Mouse (Mus musculus) brain, embryonic 14.5 days (tissue): ENCODE measurements around the gene Ugt1a5. TPM values are rescaled to one million over a fixed set of nuclear protein-coding genes. Genes with fewer than 3 reads are reported as not detected.

Experiments
- DNase-seq: peaks from one replicate; pipeline ENCODE4 v3.0.0-alpha.2; 2011; ENCODE audit warnings: low read depth
- CTCF ChIP-seq: fragments of 200-500 bp; IDR thresholded peaks from 2 replicates; pipeline ENCODE4 v1.5.1; 2012; ENCODE audit warnings: inconsistent platforms, mild to moderate bottlenecking, moderate library complexity, borderline replicate concordance; ENCODE audit not compliant: insufficient read depth, insufficient read length; ENCODE audit errors: extremely low read depth
- POLR2A ChIP-seq: fragments of 200-500 bp; IDR thresholded peaks from 2 replicates; pipeline ENCODE4 v1.6.1; 2012; ENCODE audit warnings: mild to moderate bottlenecking, inconsistent platforms, borderline replicate concordance; ENCODE audit not compliant: poor library complexity, insufficient read depth, insufficient read length, severe bottlenecking; ENCODE audit errors: extremely low read depth
- polyA plus RNA-seq: library from polyadenylated mRNA; depleted of rRNA; stranded (reverse); fragments of >200 nt; gene quantifications from 2 replicates; pipeline ENCODE4 v1.2.3, GENCODE M21; 2012; rRNA removed

Gene Ugt1a5
- polyA plus RNA-seq, 1 experiment: not detected

DNA sequence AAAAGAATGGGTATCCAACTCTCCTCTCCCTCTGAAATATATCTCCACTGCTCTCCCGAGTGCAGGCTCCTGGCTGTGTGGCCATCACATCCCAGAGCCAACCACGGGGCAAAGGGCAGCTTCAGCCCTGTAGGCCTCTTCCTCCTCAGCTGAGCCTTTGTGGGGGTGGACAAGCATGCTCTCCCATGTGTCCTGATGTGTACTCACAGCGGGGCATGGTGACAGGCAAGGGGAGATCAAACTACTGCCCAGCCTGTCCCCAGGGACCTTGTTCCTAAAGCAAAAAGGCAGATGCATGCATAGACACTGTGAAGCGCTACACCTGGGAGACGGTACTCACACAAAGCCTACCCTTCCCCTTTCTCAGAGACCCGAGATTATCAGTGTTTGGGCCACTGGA is 94.3 kb downstream of the Ugt1a5 start:
- no peak for DNase-seq
- TF ChIP-seq CTCF (no peak), POLR2A (no peak)

DNA sequence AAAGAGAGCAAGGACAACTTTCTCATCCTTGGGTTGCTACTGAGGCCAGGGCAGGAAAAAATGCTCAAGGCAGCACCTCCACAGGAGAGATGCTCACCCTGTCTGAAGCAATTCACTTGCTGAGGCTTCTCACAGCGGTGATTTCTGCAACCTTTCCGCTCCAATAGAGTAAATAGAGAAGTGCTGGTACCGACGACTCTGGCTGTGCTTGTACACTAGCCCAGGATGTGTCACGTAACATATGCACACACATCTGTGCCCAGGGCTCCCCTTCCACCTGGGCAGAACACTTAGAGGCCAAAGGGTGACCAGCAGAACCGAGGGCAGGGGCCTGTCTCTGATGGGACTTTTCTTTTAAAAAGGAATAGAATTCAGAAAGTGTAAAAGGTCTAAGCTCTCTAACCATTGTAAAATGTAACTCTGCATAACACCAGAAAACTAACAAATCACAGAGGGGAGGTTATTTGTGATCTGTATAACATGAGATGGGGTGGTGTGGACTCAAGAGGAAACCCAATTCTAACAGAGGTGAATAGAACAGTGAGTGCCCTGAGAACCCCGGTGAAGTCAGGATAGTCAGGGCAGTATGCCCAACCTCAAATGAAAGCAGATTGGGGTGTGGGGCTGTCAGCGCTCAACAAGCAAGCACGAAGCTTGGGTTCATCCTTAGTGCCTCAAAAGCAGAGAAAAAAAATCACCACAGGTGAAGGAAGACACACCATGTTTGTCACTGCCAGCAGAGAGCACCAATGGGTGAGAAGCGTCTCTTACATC is 95.0 kb downstream of the Ugt1a5 start:
- TF ChIP-seq POLR2A (no peak), CTCF (no peak)
- no peak for DNase-seq

DNA sequence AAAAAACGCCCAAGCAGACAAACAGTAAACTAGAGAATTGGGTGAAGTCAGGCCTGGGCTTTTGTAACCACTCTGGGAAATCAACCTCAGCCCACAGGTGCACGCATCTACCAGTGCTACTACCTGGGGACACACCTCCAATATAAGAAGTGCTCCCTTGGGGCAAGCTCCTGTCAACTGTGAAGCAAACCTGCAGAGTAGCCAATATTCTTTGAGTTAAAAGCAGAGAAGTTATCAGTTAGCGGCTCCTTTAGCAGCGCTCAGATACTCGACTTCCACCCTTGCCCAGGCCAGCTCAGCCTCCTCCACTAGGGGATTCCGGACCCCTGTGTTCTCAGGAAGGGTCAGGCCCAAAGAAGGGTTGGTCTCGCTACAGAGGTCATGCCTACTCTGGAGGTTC is 95.9 kb downstream of the Ugt1a5 start:
- TF ChIP-seq CTCF (no peak), POLR2A (no peak)

DNA sequence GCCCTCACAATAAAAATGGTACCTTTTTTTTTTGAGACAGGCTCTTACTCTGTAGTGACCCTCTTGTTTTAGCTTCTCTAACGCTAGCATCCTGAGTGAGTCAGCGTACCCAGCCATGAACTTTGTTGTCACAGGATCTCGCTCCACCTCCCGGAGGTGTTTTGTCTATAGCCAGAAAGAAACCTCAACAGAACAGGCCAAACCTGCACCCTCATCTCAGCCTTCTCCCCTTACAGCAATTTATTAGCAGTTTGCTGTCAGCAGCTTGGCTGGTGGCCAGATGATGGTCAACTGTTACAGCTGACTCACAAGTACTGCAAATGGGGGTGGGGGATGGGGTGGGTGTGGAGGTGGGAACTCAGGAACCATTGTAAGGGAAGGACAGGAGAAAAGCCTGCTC is 96.4 kb downstream of the Ugt1a5 start:
- peak; percentile 82 for DNase-seq
- TF ChIP-seq POLR2A (no peak), CTCF (no peak)

More for the DNA sequence above, 95.9 kb downstream of the Ugt1a5 start:
- DNase-seq: no peak

DNA sequence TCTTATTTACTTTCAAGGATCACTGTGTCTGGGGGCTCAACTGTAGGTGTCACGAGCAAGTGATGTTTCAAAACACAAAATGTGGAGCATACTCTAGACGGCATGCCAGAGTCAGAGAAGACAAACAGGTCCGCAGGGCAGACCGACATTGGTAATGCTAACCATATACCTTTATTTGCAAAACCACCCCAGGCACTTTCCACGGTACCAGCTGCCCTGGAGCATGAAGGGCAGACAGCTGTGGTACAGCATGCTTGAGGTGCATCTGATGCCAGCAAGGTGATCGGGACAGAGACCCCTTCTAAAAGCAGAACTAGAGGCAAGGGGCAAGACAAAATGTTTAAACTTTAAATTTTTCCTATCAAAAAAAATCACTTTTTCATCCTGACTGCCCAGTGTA is 97.1 kb downstream of the Ugt1a5 start:
- TF ChIP-seq CTCF (no peak), POLR2A (no peak)
- no peak for DNase-seq

DNA sequence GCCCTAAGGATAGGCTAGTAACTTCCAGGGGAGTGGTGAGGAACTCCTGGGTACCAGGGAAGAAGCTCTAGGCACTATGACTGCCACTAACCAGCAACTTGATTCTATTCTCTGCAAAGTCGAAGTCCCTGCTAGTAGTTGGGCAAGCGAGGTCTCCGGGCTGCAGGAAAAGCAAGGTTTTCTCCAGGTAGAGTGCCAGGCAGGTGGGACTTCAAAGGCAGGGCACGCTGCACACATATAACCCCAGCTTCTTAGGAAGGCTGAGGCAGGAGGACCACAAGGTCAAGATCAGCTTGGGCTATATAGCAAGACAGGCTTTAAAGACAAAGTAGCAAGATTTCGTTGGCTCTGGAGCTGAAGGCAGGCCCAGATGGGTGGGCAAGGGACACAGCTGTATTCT is 98.0 kb downstream of the Ugt1a5 start:
- DNase-seq: no peak
- no peak for TF ChIP-seq CTCF
- TF ChIP-seq POLR2A: no peak

DNA sequence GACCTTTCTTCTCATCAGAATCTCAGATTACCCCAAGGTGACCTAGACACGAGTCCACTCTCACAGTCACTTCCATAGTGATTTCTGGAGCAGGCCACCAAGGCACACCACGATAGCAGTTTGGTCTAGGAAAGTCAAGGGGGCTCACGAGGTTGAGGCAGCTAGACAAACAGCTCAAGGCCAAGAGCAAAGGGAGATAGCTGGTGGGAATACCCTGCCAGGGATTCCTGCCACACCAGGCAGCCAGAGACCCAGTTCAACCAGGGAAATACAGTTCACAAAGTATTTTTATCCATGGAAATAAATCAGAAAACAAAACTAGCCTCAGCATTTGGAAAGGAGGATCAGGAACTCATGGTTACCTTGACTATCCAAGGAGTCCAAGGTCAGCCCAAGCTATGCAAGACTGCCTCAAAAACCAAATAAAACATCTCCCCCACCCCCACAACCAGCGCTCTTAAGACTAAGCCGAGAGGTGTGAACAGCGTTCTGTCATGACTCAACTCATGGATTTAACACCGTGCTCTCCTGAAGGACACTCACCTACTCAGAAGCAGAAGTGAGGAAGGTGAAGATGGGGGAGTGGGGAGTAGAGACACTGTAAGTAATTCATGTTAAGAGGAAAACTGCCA is 98.5 kb downstream of the Ugt1a5 start:
- DNase-seq: no peak
- TF ChIP-seq POLR2A: no peak

DNA sequence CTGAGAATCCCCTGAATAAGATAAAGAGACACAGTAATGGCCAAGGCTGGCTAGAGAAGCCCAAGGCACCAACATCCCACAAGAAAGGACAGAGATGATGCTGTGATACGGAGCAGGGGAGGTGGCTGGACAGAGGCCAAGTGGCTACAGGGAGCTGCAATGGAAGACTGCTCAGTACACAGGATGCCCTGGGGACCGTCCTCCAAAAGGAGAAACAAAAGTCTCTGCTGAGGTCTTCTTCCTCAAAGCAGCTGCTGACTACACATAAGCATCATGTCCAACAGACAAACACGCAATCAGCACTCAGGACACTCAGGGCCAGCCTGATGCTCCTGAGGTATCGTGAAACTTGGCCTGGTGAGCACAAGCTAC is 99.0 kb downstream of the Ugt1a5 start:
- no peak for DNase-seq

DNA sequence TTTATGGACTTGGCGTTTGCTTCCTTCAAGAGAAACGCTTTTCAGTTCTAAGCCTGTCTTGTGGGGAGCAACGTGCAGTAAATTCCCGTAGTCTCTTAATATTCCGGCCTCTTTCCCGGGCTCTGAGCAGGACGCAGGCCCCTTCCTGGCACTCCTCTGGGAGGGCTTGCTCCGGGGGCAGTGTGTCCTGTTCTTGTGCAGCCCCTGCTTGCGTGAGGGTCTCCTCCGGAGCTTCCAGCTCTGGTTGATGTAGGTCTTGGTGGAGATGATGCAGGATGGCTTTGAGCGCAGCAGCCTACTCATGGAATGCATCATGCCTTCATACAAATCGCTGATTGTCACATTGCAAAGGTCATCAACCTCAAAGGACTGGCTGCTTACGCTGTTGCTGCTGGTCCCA is 100.3 kb downstream of the Ugt1a5 start:
- TF ChIP-seq CTCF (no peak), POLR2A (no peak)
- no peak for DNase-seq

More for the DNA sequence above, 99.0 kb downstream of the Ugt1a5 start:
- TF ChIP-seq CTCF: no peak
- TF ChIP-seq POLR2A: no peak

DNA sequence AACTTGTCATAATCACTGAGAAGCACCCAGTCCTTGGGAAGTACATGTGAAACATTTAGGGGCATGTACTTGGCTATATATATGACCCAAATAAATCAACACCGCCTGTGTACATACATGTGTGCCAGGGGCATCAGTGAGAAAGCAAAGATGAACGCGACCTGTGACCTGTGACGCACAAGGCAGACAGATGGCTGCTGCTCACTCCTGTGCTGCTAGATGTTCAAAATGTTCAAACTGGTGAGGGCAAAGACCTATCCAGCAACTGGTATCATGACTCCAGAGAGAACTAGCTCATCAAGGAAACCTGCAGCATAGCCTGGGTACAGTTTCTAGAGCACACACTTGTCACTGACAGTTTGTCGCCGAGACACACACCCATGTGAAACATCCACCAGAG is 101.7 kb downstream of the Ugt1a5 start:
- DNase-seq: no peak
- TF ChIP-seq CTCF (no peak), POLR2A (no peak)

DNA sequence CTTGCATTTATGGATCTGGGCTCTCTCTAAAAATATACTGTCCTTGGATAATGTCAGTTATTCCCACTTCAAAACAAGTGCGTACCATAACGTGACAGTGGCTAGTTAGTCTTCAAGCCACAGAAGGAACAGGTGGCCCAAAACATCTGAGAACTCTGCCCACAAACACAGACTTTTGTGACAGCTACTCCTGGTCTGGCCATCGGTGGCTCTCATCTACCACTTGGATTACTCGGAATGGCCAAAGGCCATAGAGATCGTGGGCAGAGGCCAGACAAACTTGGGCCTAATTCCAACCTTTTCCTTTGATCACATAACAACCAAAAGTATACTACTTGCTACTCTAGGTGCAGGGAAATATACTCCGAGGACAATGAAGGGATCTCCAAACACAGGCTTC is 102.3 kb downstream of the Ugt1a5 start:
- no peak for DNase-seq
- TF ChIP-seq CTCF (no peak), POLR2A (no peak)

Other genes starting within 250 kb of the Ugt1a5 start
- 21.4 and 23.5 TPM in 2 replicates for gene Usp40, start 157.5 kb upstream of the Ugt1a5 start, polyA plus RNA-seq
- not detected in 2 replicates for gene Ugt1a10, start 110.6 kb upstream of the Ugt1a5 start, polyA plus RNA-seq
- gene Ugt1a9, start 95.2 kb upstream of the Ugt1a5 start, polyA plus RNA-seq: not detected in 2 replicates
- gene Ugt1a8, start 78.2 kb upstream of the Ugt1a5 start, polyA plus RNA-seq: not detected in 2 replicates
- gene Ugt1a7c, start 71.0 kb upstream of the Ugt1a5 start, polyA plus RNA-seq: 0.72 and 0.81 TPM in 2 replicates
- 0.92 and 1.8 TPM in 2 replicates for gene Ugt1a6b, start 62.8 kb upstream of the Ugt1a5 start, polyA plus RNA-seq
- gene Ugt1a6a, start 31.2 kb upstream of the Ugt1a5 start, polyA plus RNA-seq: 1.5 and 2.0 TPM in 2 replicates
- gene Ugt1a2, start 34.6 kb downstream of the Ugt1a5 start, polyA plus RNA-seq: 0.05 TPM in 1 of 2 replicates, not detected in the other
- gene Dnajb3, start 39.8 kb downstream of the Ugt1a5 start, polyA plus RNA-seq: 9.8 and 12.6 TPM in 2 replicates
- 0.14 and 0.15 TPM in 2 replicates for gene Ugt1a1, start 45.9 kb downstream of the Ugt1a5 start, polyA plus RNA-seq
- 0.04 and 0.14 TPM in 2 replicates for gene Mroh2a, start 61.0 kb downstream of the Ugt1a5 start, polyA plus RNA-seq
- gene Hjurp, start 111.6 kb downstream of the Ugt1a5 start, polyA plus RNA-seq: 140 and 179 TPM in 2 replicates
- 0.10 TPM in 2 replicates for gene Trpm8, start 111.6 kb downstream of the Ugt1a5 start, polyA plus RNA-seq
- gene Spp2, start 240.9 kb downstream of the Ugt1a5 start, polyA plus RNA-seq: 0.42 and 0.54 TPM in 2 replicates